Mouse (Mus musculus) layer of hippocampus, adult 9-10 months (tissue): Measurements from ENCODE around the gene Tgfbr1.
"Not testable (repeated sequence)": the region's sequence is repeated elsewhere in the genome, so short reads cannot be mapped to it uniquely, and the experiment has no call there.

Experiments used
- DNase-seq: peaks from one replicate; pipeline ENCODE4 v3.0.0; 2022; ENCODE audit warnings: low spot score

Tgfbr1 gene

GRCm38 (mm10) chr4:47349759-47350158 is 3.3 kb upstream of the Tgfbr1 start:
- DNase-seq: no peak

DNA sequence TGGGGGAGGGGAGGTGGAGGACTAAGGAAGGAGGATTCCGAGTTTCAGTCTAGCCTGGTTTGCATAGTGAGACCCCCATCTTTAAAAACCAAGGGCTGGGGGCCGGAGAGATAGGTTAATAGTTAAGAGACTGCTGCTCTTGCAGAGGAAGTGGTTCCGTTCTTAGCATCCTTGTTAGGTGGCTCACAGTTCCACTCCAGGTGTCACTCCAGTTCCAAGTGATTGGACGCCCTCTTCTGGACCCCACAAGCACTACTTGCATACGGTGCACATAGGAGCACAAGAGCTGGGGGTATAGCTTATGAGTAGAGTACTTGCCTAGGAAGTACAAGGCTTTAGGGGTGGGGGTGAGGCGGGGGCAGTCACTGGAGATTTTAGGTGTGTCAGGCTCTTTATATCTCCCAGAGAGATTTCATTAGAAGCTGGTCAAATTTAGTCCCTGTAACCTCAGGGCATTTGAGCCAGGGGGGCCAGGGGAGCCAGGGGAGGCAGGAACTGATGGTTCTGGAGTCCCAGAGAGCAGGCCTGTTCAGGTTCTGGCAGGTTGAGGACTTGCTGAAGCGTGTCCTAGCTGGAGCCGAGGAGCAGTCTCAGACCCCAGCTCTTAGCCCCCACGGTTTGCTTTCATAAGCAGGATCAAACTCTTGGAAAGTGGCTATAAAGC is 1.5 kb upstream of the Tgfbr1 start:
- DNase-seq: no peak

DNA sequence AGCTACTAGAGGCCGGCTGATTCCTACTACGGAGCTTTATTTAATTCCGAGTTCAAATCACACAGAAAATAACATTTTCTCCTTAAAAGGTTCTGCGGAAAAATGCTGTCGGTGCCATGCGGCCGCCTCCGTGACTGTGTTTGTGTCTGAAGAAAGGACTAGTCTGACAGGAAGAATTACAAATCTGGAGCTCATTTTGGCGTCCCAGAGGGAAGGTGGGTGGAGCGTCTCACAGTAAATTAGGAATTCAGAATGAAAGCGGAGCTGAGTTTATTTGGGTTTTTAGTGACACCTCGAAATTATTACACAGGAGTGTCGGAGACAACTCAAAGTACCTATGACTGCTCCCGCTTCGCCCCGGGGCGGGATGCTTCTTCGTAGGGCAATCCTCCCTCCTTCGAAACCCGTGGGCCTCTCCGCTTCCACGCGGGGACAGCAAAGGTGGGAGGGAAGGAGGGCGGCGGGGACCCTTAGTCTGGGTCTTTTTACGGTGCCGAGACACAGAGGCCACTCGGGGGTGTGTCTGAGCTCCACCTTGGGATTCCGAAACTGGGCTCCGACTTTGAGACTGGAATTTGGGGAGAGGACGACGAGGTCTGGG is 861 bp upstream of the Tgfbr1 start:
- DNase-seq: peak; percentile 61

DNA sequence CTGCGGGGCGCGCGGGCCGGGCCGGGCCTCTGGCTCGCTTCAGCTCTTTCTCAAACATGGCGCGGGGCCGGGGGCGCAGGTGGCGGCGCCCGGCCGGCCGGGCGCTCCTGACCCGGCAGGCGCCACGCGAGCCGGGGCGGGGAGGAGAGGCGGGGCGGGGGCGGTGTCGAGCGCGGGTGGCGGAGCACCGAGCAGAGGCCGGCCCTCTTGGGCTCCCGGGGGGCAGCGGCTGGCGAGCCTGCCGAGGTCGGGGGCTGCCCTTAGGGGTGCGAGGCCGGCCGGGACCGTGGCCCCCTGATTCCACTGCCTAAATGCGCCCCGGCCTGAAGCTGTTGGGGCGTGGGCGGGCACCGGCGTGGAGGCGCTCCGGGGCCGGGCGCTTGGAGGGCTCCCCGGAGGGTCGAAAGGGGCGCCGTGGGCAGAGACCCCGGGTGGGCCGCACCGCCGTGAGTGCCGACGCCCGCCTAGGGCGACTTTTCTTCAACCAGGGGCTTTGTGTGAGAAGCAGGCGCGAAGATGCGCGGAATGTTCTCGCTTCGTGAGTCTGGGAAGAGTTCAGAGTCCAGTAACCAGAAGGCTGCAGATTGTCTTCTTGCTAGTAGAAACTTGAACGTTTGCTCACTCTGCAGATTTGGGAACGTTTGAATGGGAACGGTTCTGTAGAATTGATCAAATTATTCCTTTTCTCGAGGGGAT is 542 bp downstream of the Tgfbr1 start:
- no peak for DNase-seq

DNA sequence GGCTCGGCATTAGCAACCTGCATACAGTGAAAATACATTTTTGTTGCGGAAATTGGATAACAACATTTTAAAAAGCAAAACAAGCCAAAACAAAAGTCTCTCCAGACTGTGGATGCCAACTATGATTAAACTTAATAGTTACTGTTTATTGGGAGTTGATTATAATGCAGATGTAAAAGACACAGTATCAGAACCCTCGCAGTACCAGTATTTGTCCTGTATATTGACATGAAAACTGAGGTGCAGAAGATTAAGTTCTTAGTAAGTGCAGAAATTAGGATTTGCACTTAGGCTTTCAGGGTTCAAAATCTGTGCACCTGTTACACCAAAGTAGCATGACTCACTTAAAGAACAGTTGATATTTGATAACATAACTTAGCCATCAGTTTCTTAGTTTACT is 1.3 kb downstream of the Tgfbr1 start:
- no peak for DNase-seq

DNA sequence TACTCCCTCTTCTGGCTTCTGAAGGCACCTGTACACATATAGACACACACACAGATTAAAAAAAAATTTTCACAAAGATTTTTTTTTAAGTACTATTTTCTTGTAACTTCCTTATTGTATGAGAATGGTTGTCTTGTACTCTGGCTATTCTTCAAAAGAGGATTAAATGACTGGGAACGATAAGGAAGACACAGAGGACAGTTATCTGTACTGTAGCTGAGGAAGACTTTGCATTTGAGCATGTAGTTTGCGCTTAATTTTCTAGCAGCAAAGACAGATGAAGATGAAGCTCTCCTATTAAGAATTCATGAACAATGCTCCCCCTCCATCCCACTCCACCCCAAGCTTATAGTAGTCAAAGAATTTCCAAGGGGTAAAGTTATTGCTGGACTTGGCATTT is 9.6 kb downstream of the Tgfbr1 start:
- no peak for DNase-seq

GRCm38 (mm10) chr4:47363134-47363533 is 10.1 kb downstream of the Tgfbr1 start:
- DNase-seq: no peak

GRCm38 (mm10) chr4:47368717-47369116 is 15.7 kb downstream of the Tgfbr1 start:
- DNase-seq: no peak

DNA sequence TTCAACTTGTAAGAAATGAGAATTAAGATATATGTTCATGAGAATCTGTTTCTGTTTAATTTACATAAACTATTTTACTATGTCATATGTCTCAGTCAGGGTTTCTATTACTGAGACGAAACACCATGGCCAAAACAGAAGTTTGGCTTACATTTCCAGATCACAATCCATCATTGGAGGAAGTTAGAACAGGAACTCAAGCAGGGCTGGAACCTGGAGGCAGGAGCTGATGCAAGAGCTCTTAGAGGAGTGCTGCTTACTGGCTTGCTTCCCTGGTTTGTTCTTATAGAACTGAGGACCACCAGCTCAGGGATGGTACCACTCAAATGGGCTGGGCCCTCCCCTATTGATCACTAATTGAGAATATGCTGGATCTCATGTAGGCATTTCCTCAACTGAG is 25.7 kb downstream of the Tgfbr1 start:
- DNase-seq: no peak

GRCm38 (mm10) chr4:47382426-47382825 is 29.4 kb downstream of the Tgfbr1 start:
- DNase-seq: no peak

DNA sequence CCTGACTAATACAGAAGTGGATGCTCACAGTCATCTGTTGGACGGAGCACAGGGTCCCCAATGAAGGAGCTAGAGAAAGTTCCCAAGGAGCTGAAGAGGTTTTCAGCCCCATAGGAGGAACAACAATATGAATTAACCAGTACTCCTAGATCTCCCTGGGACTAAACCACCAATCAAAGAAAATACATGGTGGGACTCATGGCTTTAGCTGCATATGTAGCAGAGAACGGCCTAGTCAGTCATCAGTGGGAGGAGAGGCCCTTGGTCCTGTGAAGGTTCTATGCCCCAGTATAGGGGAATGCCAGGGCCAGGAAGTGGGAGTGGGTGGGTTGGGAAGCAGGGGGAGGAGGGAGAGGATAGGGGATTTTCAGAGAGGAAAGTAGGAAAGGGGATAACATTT is 38.9 kb downstream of the Tgfbr1 start:
- not testable (repeated sequence) for DNase-seq

GRCm38 (mm10) chr4:47396251-47396650 is 43.2 kb downstream of the Tgfbr1 start:
- DNase-seq: no peak

DNA sequence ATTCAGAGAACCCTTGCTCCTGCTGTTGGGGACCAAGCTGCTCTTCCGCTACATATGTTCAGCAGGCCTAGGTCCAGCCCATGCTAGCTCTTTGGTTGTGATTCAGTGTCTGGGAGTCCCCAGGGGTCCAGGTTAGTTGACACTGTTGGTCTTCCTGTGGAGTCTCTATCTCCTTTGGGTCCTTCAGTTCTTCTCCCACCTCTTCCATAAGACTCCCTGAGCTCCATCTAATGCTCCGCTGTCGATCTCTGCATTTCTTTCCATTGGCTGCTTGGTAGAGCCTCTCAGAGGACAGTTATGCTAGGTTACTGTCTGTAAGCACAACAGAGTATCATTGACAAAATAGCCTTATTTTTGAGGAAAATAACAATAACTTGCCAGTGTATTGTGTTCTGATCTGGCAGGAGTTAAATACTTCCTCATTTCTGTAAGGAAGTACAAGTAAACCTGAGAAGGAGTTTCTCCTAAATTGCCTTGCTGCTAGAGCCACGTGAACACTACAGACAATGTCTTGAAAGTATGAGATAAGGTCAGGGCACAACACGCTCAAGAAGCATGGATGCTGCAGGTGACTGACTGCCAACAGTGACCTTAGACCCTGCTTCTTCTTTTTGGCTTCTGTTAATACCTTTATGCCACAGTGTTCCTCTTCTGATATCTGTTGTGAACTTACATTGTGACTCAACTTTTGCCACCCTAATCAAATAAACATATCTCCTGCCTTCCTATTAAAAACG is 45.1 kb downstream of the Tgfbr1 start:
- DNase-seq: no peak

DNA sequence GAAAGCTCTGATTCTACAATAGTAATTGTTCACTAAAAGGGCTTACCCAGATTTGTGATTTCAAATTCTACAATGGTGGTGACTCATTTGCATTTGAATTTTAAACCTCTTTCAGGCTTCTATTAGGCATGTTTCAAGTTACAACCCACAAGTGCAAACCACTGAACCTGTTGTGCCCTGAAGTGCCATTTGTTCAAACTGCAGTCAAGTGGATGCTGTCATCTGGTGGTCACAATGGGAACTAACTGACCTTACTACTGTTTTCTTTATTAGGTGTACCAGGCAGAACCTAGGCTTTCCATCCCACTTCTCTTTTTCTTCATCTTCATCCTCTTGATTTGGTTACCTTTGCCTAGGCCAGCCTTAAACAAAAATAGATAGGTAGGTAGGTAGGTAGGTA is 46.8 kb downstream of the Tgfbr1 start:
- DNase-seq: peak; percentile 27

- no peak for DNase-seq
Observed at GRCm38 (mm10) chr4:47400314-47400713, 47.3 kb downstream of the Tgfbr1 start.

DNA sequence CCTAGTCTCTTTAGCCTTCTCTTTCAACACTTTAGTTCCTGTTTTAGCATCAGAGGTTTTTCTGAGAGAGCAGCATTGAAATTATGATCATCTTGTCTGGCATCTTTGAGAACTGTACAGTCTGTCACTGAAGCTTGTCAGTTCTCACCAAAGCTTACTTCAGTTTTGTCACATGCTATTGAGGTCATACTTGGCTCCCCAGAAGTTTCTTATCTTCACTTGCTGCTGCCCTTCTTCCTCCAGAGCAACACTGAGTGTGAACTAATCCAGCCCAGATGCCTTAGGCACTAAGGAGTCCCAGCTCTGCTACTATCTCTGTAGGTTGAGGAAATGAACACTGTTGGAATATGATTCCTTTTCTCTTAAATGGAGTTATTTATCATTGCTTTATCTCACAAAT is 49.2 kb downstream of the Tgfbr1 start:
- DNase-seq: no peak

DNA sequence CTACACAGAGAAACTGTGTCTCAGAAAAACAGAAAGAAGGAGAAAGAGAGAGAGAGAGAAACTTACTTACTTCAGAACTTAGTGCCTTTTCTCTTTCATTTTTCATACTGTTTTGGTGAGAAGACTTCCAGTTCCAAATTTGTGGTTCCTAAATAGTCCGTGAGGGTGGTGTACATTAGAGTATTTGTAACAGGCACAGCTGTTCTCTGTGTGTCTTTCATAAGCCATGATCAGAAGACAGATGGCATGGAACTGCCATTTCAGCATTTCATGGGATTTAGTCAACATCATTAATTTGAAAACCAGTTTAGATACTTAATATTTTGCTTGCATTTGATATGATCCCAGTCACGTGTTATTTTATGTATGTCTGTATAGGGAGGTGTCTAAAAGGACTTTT is 51.5 kb downstream of the Tgfbr1 start:
- peak; percentile 57 for DNase-seq

DNA sequence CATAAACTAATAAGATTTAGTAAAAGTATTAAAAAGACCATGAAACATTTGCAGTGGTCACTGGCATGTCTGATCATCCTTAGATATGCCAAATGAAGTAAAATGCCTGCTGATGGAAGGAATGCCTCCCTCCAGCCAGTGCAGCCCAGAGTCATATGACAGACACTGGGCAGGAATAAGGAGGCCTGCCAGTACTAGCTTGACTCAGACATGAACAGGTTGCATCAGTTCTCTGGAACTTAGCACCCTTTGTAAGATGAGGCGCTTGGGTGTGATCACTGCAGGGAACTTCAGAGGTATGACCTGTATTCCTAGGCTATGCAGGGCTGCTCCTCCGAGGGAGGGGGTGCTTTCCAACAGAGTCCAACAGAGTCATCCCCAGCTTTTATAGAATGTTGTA is 54.1 kb downstream of the Tgfbr1 start:
- no peak for DNase-seq

GRCm38 (mm10) chr4:47417871-47418270 is 64.8 kb downstream of the Tgfbr1 start:
- no peak for DNase-seq

GRCm38 (mm10) chr4:47419268-47419973 is 66.4 kb downstream of the Tgfbr1 start:
- no peak for DNase-seq

- DNase-seq: no peak
Observed at GRCm38 (mm10) chr4:47420191-47420590, 67.2 kb downstream of the Tgfbr1 start.

DNA sequence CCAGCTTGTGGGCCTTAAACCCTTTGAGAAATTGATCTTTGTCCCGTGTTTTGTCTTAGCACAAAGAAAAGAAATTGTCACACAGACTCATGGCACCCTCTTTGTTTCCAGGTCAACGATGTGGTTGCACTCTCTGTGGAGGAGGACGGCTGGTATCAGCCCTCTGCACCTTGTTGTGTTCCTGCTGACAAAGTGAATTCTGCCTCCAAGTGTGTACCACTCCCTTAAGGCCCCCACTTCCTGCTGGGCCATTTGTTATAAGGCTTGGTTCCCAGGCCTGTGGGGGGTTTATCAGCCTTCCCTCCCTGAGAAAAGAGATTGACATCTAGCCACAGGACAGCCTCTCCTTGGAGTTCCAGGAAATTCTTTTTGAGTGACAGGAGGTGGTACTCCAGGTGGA is 69.2 kb downstream of the Tgfbr1 start:
- DNase-seq: no peak
